Mouse (Mus musculus) spleen, adult 2 months (tissue): ENCODE results near the gene Dctn5.

ENCODE experiments used
- CTCF ChIP-seq: fragments of 200-500 bp; IDR thresholded peaks from 2 replicates; pipeline ENCODE4 v1.5.1; 2011; ENCODE audit warnings: mild to moderate bottlenecking, inconsistent platforms; ENCODE audit not compliant: insufficient read depth, insufficient read length, insufficient replicate concordance; ENCODE audit errors: extremely low read depth
- POLR2A ChIP-seq: fragments of 200-500 bp; IDR thresholded peaks from 2 replicates; pipeline ENCODE4 v1.6.1; 2011; ENCODE audit warnings: low read depth, low read length, inconsistent platforms

DNA sequence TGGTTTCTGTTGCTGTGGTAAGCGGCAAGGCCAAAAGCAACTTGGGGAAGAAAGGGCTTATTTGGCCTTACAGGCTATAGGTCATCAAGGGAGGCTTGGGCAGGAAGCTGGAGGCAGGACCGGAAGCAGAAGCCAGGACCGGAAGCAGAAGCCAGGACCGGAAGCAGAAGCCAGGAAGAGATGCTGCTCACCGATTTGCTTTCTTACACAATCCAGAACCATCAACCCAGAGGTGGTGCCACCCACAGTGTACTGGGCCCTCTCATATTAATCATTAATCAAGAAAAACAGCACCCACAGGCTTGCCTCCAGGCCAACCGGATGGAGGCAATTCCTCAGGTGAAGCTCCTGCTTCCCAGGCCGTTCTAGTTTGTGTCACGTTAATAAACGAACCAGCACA is 63.9 kb downstream of the Dctn5 start:
- no peak for TF ChIP-seq POLR2A
- TF ChIP-seq CTCF = no peak
